Mouse (Mus musculus): ENCODE measurements around the gene Parp14.

DNA sequence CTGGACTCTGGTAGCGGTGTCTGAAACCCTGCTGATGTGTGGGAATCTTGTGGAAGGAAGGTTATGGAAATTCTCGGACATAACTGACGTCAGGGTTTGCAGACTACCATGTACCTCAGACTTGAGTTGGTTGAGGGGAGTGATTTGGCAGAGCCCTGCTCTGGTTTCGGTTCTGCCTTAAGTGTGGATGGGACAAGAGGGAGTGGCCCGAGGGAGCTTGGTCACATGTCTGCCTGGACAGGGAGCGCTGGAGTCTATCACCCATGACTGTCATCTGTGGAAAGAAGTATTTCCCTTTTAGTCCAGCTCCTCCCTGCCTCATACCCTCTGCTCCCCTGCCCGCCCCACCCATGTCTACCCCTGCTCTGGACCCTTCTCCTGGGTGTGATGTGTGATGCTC, 69.2 kb downstream of the Parp14 start:
- TF ChIP-seq MYOG (IDR thresholded peaks at IDR 0.05; ENCODE audit: control insufficient read depth in 1 of 3, insufficient read depth in 1 of 3, insufficient read length in 2 of 3, low read depth in 2 of 3) (no peak), POLR2A (IDR thresholded peaks at IDR 0.05; ENCODE audit: insufficient read length, low read depth) (no peak), TCF12 (IDR thresholded peaks at IDR 0.05; ENCODE audit: insufficient read depth, poor library complexity, severe bottlenecking) (no peak), SRF (IDR thresholded peaks at IDR 0.05; ENCODE audit: control insufficient read depth, insufficient read length, low read depth) (no peak), POLR2AphosphoS2 (IDR thresholded peaks at IDR 0.05; ENCODE audit: insufficient read length, low read depth) (no peak), E2F4 (IDR thresholded peaks at IDR 0.05; ENCODE audit: insufficient read depth) (no peak), MAX (IDR thresholded peaks at IDR 0.05; ENCODE audit: low read depth) (no peak)

Data from myocyte (in vitro differentiated cells).